Mouse (Mus musculus): ENCODE measurements around the gene Gm34302. TPM values are rescaled to one million over a fixed set of nuclear protein-coding genes. Genes with fewer than 3 reads are reported as not detected.
"Not testable (repeated sequence)": the region's sequence is repeated elsewhere in the genome, so short reads cannot be mapped to it uniquely, and the experiment has no call there.

Gene Gm34302
- polyA plus RNA-seq (2015; fragmentation: Nextera tagmentation; extraction: Ambion mirVana), result not detected in 2 replicates

DNA sequence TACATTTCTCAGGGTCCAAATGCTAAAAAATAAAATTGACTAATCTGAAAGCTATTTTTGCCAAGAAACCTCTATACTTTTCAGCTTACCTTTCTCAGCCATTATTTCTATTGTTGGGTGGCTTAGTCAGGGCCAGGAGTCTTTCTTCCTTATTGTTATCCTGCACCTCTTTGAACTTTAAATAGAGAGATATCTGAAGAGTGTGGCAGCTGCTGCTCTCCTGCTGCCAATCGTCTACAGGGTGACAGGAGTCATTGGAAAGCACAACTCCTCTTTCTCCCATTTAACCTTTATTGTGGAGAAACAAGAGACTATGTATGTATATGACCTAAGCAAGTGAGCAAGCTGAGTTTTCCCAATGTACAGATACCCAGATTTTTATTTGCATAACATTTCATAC, at the start of gene Gm34302:
Gm34302 (minus strand) TSS at position 154 of the 400 bp plus-strand sequence.
- ATAC-seq (no peak), DNase-seq (no peak)
- Histone ChIP-seq H3K4me1 (ENCODE audit: insufficient read depth) (no peaks in the 10 kb centered on the region), H3K9ac (replicated peaks) (no peak within 1 kb of the TSS), H3K27me3 (ENCODE audit: insufficient read depth, low read length) (no peaks in the 10 kb centered on the region), H3K4me3 (ENCODE audit: low read depth, low read length) (no peak within 1 kb of the TSS), H3K9me3 (ENCODE audit: low read length) (no peaks in the 10 kb centered on the region), H3K36me3 (replicated peaks; ENCODE audit: insufficient read depth, low read length) (no peaks in the 10 kb centered on the region), H3K27ac (ENCODE audit: low read depth) (no peak within 1 kb of the TSS), H3K4me2 (ENCODE audit: low read depth, low read length) (no peak within 1 kb of the TSS)
- TF ChIP-seq EP300 (IDR thresholded peaks at IDR 0.05; ENCODE audit: low read depth) (no peak), CTCF (IDR thresholded peaks at IDR 0.05; ENCODE audit: low read depth) (no peak)
- 54% methylated on average over 1 of the region's 1 CpGs for WGBS (ENCODE audit: insufficient replicate concordance)

- 45% methylated on average over 1 of the region's 1 CpGs for WGBS (ENCODE audit: insufficient replicate concordance)
- H3K4me2 ChIP-seq (ENCODE audit: low read depth, low read length), result no peak overlapping the region
- no peak for TF ChIP-seq CTCF (IDR thresholded peaks at IDR 0.05; ENCODE audit: low read depth)
- TF ChIP-seq EP300 (IDR thresholded peaks at IDR 0.05; ENCODE audit: low read depth), result no peak
- H3K4me1 ChIP-seq (ENCODE audit: insufficient read depth), result no peaks in the 10 kb centered on the region
- H3K4me3 ChIP-seq (ENCODE audit: low read depth, low read length), result no peak overlapping the region
- H3K27me3 ChIP-seq (ENCODE audit: insufficient read depth, low read length), result no peaks in the 10 kb centered on the region
- H3K36me3 ChIP-seq (replicated peaks; ENCODE audit: insufficient read depth, low read length), result no peaks in the 10 kb centered on the region
- no peak for DNase-seq
- ATAC-seq, result no peak
- H3K9me3 ChIP-seq (ENCODE audit: low read length), result no peaks in the 10 kb centered on the region
- H3K27ac ChIP-seq (ENCODE audit: low read depth), result no peak overlapping the region
- no peak overlapping the region for H3K9ac ChIP-seq (replicated peaks)
Measured at GRCm38 (mm10) chr3:63531847-63532246, 48.2 kb upstream of the Gm34302 start.

DNA sequence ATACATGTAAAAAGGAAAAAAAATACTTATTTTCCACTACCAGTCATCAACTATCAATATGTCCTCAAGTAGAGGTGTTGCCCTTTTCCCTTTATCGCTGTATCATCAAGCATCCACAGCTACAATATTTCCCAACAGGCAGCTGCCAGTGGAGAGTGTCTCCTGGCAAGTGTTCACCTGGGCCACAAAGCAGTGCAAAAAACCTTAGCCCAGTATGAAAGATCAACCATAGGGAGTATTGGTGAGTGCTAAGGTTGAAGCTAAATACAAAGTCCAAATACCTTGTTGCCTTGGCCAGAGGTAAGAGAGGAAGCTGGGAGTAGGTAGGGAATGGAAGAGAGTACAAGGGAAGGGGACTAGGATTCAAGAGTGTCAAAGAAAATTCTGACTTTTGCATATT, 34.0 kb upstream of the Gm34302 start:
- no peak for TF ChIP-seq CTCF (IDR thresholded peaks at IDR 0.05; ENCODE audit: low read depth)
- TF ChIP-seq EP300 (IDR thresholded peaks at IDR 0.05; ENCODE audit: low read depth), result no peak
- no peaks in the 10 kb centered on the region for H3K36me3 ChIP-seq (replicated peaks; ENCODE audit: insufficient read depth, low read length)
- WGBS (ENCODE audit: insufficient replicate concordance), result 80% methylated on average over 1 of the region's 1 CpGs
- ATAC-seq, result no peak
- no peak overlapping the region for H3K27ac ChIP-seq (ENCODE audit: low read depth)
- H3K9ac ChIP-seq (replicated peaks), result no peak overlapping the region
- H3K27me3 ChIP-seq (ENCODE audit: insufficient read depth, low read length), result no peaks in the 10 kb centered on the region
- H3K4me1 ChIP-seq (ENCODE audit: insufficient read depth), result no peaks in the 10 kb centered on the region
- no peak overlapping the region for H3K4me3 ChIP-seq (ENCODE audit: low read depth, low read length)
- DNase-seq, result no peak
- H3K9me3 ChIP-seq (ENCODE audit: low read length), result no peaks in the 10 kb centered on the region
- no peak overlapping the region for H3K4me2 ChIP-seq (ENCODE audit: low read depth, low read length)

DNA sequence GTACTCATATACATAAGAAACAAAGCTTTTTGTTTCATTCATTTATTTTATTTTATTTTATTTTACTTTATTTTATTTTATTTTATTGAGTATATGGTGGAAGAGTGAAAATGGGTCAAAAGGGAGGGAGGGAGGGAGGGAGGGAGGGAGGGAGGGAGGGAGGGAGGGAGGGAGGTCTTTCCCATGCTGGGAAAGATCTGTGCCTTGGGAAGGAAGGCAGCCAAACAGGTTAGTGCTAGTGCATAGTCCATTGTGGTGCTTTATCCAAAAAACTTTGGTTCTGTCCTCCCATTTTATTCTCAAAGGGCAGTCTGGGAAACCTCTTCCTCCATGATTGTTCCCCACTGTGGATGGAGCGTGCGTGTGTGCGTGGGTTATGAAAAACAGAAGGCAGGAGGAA, 32.6 kb upstream of the Gm34302 start:
- not testable (repeated sequence) for H3K27ac ChIP-seq (ENCODE audit: low read depth); DNase-seq; H3K9ac ChIP-seq (replicated peaks); H3K4me3 ChIP-seq (ENCODE audit: low read depth, low read length); H3K36me3 ChIP-seq (replicated peaks; ENCODE audit: insufficient read depth, low read length); H3K4me1 ChIP-seq (ENCODE audit: insufficient read depth); H3K27me3 ChIP-seq (ENCODE audit: insufficient read depth, low read length); H3K9me3 ChIP-seq (ENCODE audit: low read length); H3K4me2 ChIP-seq (ENCODE audit: low read depth, low read length); ATAC-seq
- WGBS (ENCODE audit: insufficient replicate concordance), result 85% methylated on average over 3 of the region's 3 CpGs

DNA sequence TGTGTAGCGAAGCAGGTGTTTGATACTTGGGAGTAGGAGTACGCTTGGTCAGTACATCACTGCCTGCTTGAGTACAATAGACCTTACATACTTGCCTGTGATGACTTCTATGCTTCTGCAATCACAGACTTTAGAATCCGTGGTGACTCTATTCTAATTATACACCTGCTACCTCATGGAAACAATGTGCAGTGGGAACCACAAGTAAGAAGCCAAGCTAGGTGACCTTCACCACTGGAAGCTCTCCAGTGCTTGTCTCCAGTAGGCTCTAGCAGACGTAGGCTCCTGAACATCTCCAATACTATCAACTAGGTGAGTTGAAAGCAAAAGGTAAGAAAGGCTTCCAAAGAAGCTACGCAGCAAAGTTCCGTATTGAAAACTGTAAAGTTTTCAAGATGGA, 27.6 kb upstream of the Gm34302 start:
- TF ChIP-seq CTCF (IDR thresholded peaks at IDR 0.05; ENCODE audit: low read depth) (no peak), EP300 (IDR thresholded peaks at IDR 0.05; ENCODE audit: low read depth) (no peak)
- WGBS (ENCODE audit: insufficient replicate concordance), result 76% methylated on average over 6 of the region's 6 CpGs
- Histone ChIP-seq H3K4me1 (ENCODE audit: insufficient read depth) (no peaks in the 10 kb centered on the region), H3K27ac (ENCODE audit: low read depth) (no peak overlapping the region), H3K9me3 (ENCODE audit: low read length) (no peaks in the 10 kb centered on the region), H3K36me3 (replicated peaks; ENCODE audit: insufficient read depth, low read length) (no peaks in the 10 kb centered on the region), H3K27me3 (ENCODE audit: insufficient read depth, low read length) (no peaks in the 10 kb centered on the region), H3K4me3 (ENCODE audit: low read depth, low read length) (no peak overlapping the region), H3K9ac (replicated peaks) (no peak overlapping the region), H3K4me2 (ENCODE audit: low read depth, low read length) (no peak overlapping the region)
- no peak for ATAC-seq
- DNase-seq, result no peak

GRCm38 (mm10) chr3:63509484-63509883, 25.8 kb upstream of the Gm34302 start:
- no peak overlapping the region for H3K9ac ChIP-seq (replicated peaks)
- H3K4me2 ChIP-seq (ENCODE audit: low read depth, low read length), result no peak overlapping the region
- H3K27me3 ChIP-seq (ENCODE audit: insufficient read depth, low read length), result no peaks in the 10 kb centered on the region
- H3K27ac ChIP-seq (ENCODE audit: low read depth), result no peak overlapping the region
- no peak for ATAC-seq
- TF ChIP-seq CTCF (IDR thresholded peaks at IDR 0.05; ENCODE audit: low read depth) (no peak), EP300 (IDR thresholded peaks at IDR 0.05; ENCODE audit: low read depth) (no peak)
- no peaks in the 10 kb centered on the region for H3K36me3 ChIP-seq (replicated peaks; ENCODE audit: insufficient read depth, low read length)
- no peak overlapping the region for H3K4me3 ChIP-seq (ENCODE audit: low read depth, low read length)
- no peaks in the 10 kb centered on the region for H3K4me1 ChIP-seq (ENCODE audit: insufficient read depth)
- WGBS (ENCODE audit: insufficient replicate concordance), result 68% methylated on average over 2 of the region's 2 CpGs
- no peaks in the 10 kb centered on the region for H3K9me3 ChIP-seq (ENCODE audit: low read length)
- DNase-seq, result no peak

DNA sequence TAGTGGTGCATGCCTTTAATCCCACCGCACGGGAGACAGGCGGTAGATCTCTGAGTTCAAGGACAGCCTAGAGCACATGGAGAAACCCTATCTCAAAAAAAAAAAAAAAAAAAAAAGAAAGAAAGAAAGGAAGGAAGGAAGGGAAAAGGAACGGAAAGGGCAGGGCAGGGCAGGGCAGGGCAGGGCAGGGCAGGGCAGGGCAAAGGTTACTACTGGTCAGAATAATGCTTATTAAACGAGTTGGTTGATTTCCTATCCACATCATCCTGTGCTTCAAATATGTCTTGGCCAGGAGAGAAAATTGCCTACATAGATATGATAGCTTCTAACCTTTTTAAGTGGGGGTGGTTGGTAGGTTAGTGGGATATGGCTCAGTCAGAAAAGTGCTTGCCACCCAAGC, 25.2 kb upstream of the Gm34302 start:
- Histone ChIP-seq H3K27me3 (ENCODE audit: insufficient read depth, low read length) (no peaks in the 10 kb centered on the region), H3K27ac (ENCODE audit: low read depth) (no peak overlapping the region), H3K4me1 (ENCODE audit: insufficient read depth) (no peaks in the 10 kb centered on the region), H3K4me3 (ENCODE audit: low read depth, low read length) (no peak overlapping the region), H3K9ac (replicated peaks) (no peak overlapping the region), H3K9me3 (ENCODE audit: low read length) (no peaks in the 10 kb centered on the region), H3K36me3 (replicated peaks; ENCODE audit: insufficient read depth, low read length) (no peaks in the 10 kb centered on the region), H3K4me2 (ENCODE audit: low read depth, low read length) (no peak overlapping the region)
- ATAC-seq (no peak), DNase-seq (no peak)
- TF ChIP-seq CTCF (IDR thresholded peaks at IDR 0.05; ENCODE audit: low read depth), result no peak
- TF ChIP-seq EP300 (IDR thresholded peaks at IDR 0.05; ENCODE audit: low read depth), result no peak
- 70% methylated on average over 5 of the region's 5 CpGs for WGBS (ENCODE audit: insufficient replicate concordance)

Data from liver, postnatal 0 days (tissue).